Mouse (Mus musculus) spleen, adult 12 weeks (tissue): ENCODE data around the gene Dnase1l1.

ENCODE experiments used
- DNase-seq: peaks from one replicate; pipeline ENCODE4 v3.0.0; 2022; ENCODE audit warnings: low spot score

Gene Dnase1l1

DNA sequence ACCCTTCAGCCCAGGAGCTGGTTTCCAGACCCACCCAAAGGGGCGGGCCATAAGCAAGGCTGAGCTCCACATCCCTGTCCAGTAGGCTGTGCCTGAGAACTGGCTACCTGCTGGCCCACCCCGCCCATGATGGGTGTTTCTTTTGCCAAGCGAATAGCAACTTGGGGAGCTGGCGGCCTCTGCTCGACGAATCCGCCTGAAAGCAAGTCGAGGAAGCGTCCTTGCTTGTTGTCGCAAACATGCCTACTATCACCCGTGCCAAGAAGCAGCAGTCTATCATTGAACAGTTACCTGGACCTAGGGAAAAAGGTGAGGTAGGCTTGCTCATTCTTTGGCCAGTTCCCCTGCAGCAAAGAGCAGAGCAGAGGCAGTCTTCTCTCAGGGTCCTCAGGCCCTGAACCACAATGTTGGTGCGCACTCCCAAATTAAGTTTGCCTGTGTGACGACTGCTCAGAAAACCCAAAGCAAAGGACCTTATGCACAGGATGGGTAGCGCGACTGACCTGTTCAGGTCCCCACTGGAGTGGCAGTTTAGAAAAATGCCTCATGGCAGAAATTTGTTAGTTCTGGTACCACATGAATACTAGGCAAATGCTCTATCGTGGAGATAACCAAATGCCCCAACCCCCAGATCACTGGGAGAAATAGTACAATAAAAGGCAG is at the start of gene Dnase1l1, which contains the start of gene Taz:
TSS of gene Dnase1l1 (minus strand) at position 606 of the 663 bp plus-strand sequence.
TSS of gene Taz (plus strand) at position 181 of the 663 bp plus-strand sequence.
- DNase-seq, result peak; percentile 55

DNA sequence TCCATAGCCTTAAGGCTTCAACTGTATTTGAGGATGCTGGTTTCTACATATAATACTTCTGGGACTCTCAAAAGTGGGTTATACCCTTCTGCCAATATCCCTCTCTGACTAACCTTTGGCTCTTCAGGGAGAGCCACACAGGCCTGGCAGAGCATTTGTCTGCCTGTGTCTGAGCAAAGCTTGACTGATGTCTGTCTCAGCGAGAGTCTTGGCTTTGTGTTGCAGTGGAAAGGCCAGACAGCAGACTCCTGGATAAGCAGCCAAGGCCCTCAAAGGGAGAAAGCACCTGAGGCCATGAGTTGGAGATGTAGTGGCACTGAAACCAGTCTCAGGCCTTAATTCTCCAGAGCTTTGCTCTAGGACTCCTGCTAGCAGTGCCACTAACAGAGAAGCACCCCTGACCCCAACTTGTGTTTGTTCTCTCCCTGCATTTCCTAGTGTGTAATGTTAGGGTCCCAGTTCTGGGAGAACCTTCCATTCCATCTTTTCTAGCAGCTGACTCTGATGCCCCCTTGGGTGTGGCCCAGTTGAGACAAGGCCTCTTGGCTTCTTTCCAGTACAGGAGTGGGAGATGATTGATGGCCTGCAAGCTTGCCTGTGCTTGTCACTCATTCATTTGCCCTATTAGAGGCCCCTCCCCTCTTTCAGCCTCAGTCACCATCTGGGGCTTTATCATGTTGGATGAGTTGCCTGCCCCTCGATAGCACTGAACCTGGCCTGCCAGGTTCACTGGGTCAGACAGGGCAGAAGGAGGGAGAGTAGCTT is 48.2 kb upstream of the Dnase1l1 start:
- no peak for DNase-seq

DNA sequence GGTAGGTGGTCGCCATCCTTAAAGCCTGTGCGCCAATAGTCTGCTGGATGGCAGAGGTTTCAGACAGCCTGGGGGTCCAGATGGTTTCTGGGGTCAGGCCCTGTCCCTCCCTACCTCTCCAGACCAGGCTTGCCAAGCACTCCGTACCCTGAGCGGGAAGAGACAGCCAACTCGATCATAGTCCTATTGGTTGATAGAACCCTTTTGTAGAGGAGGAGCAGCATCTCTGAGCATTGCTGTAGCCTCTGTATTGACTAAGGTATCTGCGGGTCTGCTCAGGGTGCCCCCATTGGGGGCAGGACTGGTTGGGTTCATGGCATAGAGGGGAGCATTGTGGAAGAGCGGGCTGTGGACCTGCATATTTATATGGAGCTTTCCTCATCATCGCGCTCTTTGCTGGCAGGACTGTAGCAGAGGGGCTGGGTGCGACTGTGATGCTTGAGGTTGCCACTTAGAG is 47.1 kb upstream of the Dnase1l1 start:
- no peak for DNase-seq

DNA sequence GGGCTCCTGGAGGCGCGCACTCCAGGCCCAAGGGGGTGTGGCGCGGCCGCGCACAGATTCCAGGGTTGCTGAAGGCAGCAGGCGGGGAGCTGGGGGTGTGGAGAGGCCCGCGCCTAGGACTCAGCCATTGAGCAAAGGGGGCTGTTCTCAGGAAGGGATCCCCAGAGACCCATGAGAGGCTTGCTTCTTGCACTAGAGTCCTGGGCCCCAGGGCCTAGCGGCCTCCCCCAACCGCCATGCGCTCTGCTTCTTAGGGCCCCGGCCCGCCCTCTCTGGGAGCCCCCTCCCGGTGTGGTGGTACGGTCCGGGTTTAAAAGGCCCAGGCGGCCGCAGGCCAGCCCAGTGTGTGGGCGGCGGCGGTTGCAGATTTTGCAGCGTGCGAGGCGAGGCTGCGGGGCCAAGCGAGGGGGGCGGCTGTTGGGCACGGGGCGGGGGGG is 46.6 kb upstream of the Dnase1l1 start, which contains the start of gene Plxna3:
TSS of gene Plxna3 (plus strand) at position 342 of the 437 bp plus-strand sequence.
- DNase-seq, result peak; percentile 38

DNA sequence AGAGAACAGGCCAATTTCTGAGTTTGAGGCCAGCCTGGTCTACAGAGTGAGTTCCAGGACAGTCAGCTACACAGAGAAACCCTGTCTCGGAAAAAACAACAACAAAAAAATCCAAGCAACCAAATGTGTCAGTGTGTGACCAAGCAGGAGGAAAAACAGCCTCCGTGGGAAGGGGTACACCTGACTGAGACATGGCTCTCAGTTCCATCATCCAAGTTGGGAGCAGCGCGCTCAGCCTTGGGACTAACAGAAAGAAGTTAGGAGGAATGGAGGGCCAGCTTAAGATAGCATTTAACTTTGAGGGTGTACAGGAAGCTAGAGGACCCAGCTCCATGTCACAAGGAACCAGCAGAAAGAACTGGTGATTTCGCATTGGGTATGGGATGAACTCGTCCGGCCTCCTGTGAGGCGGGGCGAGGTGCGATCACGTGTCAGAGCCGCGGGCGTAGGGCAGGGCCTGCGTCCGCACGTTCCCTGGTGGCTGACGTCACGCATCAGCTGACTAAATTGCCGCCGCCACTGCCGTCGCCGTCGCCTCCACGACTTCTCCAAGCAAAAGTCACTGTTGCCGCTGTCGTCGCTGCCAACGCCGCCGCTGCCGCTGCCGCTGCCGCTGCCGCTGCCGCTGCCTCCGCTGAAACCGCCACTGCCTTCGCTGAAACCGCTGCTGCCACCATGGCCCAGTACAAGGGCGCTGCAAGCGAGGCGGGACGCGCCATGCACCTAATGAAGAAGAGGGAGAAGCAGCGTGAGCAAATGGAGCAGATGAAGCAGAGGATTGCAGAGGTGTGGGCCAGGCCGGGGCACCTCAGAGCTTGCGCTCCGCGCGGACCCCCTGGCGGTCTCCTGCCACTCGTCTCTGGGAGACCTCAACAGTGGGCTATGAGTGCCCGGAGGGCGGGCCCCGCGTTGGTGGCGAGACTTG is 30.7 kb upstream of the Dnase1l1 start, which contains the start of gene Fam50a:
TSS of gene Fam50a (plus strand) at position 494 of the 925 bp plus-strand sequence.
- DNase-seq, result peak; percentile 78

DNA sequence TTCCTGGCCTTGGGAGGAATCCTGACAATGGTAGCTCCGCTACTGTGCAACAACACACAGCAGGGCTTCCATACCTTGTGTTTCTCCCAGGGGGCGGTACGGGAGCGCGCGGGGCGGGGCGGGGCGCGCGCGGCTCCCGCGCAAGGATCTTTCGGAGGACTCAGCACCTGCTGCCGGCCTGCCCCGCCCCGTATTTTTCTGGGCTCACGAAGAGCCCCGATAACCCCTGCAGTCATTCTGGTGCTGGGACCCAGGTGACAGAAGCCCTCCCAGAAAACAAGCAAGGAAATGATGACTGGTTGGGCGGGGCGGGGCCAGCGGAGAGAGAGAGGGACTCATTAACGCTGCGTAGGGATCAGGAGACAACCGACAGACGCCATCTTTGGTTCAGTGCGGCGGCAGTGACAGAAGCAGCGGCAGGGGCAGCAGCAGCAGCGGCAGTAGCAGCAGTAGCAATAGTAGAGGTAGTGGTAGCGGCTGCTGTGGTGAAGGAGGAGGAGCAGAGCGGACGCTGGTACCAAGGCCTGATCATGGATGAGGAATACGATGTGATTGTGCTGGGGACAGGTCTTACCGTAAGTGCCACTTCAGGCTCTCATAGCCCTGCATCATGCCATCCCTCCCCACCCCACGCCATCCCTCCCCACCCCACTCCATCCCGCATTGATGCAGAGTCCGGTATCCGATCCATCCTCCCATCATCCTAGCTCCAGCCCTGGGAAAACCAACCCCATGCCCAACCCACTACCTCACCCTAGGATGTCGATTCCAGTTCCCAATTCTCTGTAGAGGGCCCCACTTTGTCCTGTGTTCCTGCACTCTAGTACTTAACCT is 22.9 kb upstream of the Dnase1l1 start, which contains the start of gene Gdi1:
TSS of gene Gdi1 (plus strand) at position 132 of the 834 bp plus-strand sequence.
- peak; percentile 75 for DNase-seq

- DNase-seq, result no peak
Measured at GRCm38 (mm10) chrX:74299721-74300120, 17.6 kb upstream of the Dnase1l1 start.

DNA sequence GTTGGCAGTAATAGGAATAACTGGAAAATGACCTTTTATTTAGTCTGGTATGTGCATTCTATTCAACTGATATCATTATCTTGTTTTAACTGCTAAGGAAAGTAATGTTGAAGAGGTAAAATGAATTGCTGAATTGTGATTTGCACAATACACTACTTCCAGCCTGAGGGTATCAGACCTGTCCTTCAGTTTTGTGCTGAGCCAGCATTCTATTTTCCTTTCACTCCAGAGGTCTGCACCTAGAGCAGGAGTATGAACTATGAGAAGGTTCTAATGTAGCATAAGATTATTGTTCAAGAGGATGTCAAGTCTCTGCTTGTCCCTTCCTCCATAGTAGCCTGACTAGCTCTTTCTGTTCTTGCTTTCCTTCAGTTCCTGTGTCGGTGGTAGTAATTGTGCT is 16.2 kb upstream of the Dnase1l1 start:
- no peak for DNase-seq

DNA sequence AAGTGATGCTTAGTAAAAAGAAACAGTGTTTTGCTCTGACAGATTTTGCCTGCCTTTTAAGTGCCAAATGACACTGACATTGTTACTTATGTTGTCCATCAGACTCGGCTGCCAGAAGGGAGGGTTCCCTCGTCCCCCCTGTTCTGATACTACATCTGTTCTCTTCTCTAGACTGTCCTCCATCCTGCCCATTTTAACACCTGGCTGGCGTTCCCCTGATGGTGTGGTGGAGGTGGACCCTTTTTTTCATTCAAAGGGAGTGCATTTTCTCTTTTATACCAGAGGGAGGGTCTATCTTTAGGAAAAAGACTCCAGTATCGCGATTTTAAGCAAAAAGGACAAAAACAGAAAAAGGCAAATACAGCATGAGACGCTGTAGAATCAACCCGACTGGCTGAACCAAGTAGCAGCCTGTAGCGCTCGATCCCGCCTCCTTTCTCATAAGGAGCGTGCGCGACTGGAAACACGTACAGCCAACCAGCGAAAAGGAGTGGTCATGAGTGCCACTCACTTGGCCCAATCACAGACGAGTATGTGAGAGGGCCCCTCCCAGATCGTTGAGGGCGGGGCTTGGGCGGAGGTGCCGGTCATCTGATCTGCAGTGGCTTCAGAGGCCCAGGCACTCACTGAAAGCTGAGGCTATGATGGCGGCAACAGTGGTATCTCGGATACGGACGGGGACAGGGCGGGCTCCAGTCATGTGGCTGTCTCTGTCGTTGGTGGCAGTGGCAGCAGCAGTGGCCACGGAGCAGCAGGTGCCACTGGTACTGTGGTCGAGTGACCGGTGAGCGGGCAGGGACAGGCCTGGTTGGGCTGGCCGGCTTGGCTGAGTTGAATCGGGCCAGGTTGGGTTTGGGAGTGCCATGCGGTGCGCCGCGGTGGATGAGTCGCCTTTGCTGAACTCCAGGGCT is 14.7 kb upstream of the Dnase1l1 start, which contains the start of gene Atp6ap1:
TSS of gene Atp6ap1 (plus strand) at position 560 of the 911 bp plus-strand sequence.
- DNase-seq, result peak; percentile 89

GRCm38 (mm10) chrX:74293431-74293830 is 11.3 kb upstream of the Dnase1l1 start:
- DNase-seq, result no peak

DNA sequence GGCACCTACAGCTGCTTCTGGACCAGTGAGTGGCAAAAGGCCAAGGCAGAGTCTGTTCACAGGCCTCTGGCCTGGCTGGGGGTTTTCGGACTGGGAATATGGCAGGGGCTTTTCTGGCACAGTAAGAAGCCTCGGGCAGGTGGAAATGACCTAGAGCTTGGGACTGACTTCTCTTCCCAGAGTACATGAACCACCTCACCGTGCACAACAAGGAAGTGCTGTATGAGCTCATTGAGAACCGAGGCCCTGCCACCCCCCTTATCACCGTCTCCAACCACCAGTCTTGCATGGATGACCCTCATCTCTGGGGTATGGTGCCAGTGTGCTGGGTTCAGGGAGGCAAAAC is 928 bp upstream of the Dnase1l1 start:
- no peak for DNase-seq

DNA sequence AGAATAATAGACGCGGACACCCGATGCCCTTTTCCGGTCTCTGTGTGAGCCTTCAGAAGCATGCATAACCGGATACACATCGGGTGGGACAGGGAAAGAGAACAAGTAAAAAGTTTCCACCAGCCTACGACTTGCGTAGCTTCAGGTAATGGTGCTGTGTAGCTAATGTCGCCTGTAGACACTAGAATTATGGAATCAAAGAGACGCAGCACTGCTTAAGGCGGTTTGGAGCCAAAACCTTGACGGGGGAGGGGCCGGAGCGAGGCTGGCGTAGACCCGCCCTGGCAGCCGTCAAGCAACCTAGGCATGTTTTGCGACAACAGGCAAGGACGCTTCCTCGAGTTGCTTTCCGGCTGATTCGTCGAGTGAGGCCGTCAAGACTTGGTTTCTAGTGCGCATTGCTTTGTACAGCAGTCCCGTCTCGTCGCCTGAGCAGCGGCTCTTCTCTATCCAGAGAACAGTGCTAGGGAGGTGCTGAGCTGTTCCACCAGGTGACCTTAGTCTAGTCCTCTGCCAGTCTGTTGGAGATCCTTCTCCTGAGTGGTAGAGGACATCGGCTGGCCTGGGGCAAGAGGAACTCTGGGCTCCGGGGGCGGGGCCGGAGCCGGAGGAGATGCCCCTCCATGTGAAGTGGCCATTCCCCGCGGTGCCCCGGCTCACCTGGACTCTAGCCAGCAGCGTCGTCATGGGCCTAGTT is 406 bp upstream of the Dnase1l1 start:
- DNase-seq, result peak; percentile 79

DNA sequence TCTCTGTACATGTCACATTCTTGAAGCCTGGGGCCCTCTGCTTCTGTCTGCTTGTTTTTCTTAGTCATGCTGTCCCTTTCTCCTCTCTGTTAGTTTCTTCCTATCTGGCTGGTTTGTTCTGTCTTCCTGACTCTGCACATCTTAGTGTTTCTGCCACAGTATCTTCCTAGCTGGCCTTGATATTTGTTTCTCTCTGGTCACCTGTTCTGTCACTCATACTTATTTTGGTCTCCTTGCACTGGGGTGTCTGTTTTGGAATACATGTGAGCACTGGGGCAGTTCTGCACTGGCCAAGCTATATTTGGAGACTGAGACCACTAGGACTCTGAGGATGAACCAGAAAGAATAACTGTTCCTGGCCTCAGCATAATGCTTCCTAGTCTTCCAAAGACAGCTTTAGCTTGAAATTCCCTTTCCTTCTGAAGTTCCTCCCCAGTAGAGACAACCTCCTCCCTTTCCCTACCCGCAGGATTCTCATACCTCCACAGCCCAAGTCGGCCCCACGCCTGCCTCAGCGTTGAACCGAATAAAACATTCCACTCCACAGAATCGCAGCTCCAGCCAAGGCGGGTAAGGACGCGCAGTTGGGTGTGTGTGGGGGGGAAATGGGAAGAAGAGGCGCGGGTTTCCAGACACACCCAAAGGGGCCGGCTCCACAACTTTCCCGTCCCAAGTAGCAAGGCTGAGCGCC is 951 bp downstream of the Dnase1l1 start:
- no peak for DNase-seq

GRCm38 (mm10) chrX:74277916-74278315 is 4.2 kb downstream of the Dnase1l1 start:
- DNase-seq, result no peak

DNA sequence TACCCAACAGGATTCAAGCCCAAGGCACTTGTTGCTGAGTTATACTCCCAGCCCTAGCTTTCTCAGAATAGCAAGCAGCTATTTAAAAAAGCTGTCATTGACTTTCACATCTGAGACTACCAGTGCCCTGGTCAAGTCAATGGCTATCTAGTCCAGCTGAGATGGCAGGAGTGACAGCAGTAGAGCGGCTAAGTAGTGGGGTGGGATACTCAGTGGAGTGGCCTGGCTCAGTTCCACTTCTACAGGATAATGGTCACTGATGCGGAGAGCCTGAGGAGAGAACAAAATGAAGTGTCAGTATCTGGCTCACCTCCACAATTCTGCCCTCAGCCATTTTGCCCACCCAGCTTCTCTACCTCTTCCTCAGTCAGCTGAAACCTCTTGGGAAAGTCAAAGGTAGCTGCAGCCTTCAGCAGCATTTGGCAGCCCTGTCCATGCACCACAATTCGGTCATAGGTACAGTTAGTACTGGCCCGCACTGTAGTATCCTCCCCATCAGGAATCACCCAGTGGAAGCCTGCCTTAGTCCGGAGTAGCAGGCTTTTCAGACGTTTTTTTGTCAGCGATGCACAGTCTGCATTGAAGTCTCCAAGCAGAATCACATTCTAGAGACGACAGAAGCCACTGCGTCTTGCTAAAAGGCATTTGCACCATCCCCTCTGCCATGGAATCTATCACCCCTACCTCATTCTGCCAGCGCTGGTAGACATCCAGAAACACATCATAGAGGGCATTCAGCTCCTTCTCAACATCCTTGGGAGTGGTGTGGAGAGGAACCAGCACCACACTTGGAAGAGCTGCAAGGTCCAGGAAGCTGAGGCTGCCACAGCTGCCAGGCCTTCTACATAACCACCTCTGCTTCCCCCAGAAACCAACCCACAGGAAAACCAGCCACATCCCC is 8.5 kb downstream of the Dnase1l1 start:
- DNase-seq, result no peak

DNA sequence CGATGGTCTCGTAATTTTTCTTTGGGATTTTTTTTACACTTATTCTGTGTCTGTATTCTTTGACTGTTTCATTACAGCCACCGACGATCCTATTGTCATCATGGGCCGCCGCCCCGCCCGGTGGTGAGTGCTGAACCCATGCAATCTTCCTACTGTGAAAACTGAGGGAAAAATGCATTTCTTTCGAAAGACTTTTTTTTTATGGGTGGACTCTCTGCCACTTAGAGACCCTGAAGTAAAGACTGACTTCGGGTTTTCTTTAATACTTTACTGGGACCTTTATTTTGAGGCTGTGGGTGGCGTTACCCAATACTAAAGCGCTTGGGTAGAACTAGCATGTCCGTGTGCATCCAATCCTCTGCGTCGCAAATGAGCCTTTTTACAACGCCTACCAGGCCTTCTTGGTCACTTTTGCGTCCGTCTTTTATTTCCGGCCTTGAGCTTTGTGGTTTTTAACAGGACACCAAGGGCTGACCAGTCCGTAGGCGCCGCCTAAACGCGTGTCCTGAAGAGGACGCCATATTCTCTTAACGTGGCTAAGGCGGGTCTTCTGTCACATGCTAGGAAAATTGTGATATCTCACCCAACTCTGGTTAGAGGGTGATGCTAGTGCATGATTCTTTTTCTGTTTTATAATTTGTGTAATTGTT is 11.1 kb downstream of the Dnase1l1 start:
- peak; percentile 9 for DNase-seq
